ENCODE assay signal across 15 mouse cellular contexts in genomic region chr12:99229973-99230782, GRCm38 (mm10).
DNase-seq lines count a peak whose midpoint lies in the region; ATAC-seq and TF ChIP-seq lines count a peak whose summit lies in the region.
"Had no signal": no experiment of that assay in that cellular context is flagged by ENCODE, and none has a peak within 500 bp of the region (broad histone marks: within the 10 kb centered on the region; RNA-seq: fewer than 3 reads in every experiment).

No protein-coding gene starts in this region.

- H3K9me3 ChIP-seq in embryonic facial prominence, embryonic 11.5 days (replicated peaks; ENCODE audit: control insufficient read depth, low read length) = no peaks in the 10 kb centered on the region
- no peaks in the 10 kb centered on the region for H3K9me3 ChIP-seq in hindbrain, embryonic 12.5 days (replicated peaks)
- H3K9me3 ChIP-seq in midbrain, embryonic 15.5 days = no peaks in the 10 kb centered on the region
- H3K9me3 ChIP-seq in liver, embryonic 12.5 days (replicated peaks) = no peaks in the 10 kb centered on the region
- H3K9me3 ChIP-seq: embryonic facial prominence, embryonic 12.5 days; heart, embryonic 15.5 days; limb, embryonic 10.5 days had no signal

- no peaks in the 10 kb centered on the region for H3K27me3 ChIP-seq in embryonic facial prominence, embryonic 11.5 days (ENCODE audit: control insufficient read depth, insufficient read depth, low read length)
- H3K27me3 ChIP-seq in hindbrain, embryonic 12.5 days = no peaks in the 10 kb centered on the region
- H3K27me3 ChIP-seq in midbrain, embryonic 15.5 days (replicated peaks) = no peaks in the 10 kb centered on the region
- H3K27me3 ChIP-seq in liver, embryonic 12.5 days (replicated peaks) = no peaks in the 10 kb centered on the region
- H3K27me3 ChIP-seq: embryonic facial prominence, embryonic 12.5 days; heart, embryonic 15.5 days had no signal

- peak; percentile 66 for ATAC-seq in embryonic facial prominence, embryonic 11.5 days (replicated peaks; ENCODE audit: insufficient number of reproducible peaks, low FRiP score, low TSS enrichment, low read depth)
- peak; percentile 80 for ATAC-seq in hindbrain, embryonic 12.5 days (ENCODE audit: low FRiP score)
- ATAC-seq in midbrain, embryonic 15.5 days (replicated peaks) = peak; percentile 52
- ATAC-seq in activated CD4-positive, CD25-positive, alpha-beta regulatory T cell, adult 4 months = no peak
- ATAC-seq in liver, embryonic 12.5 days = no peak
- ATAC-seq in megakaryocyte, adult 5-6 weeks (ENCODE audit: poor library complexity, severe bottlenecking) = no peak
- ATAC-seq: CD4-positive, CD25-positive, alpha-beta regulatory T cell, adult 4 months had no signal

- no peaks in the 10 kb centered on the region for H3K36me3 ChIP-seq in embryonic facial prominence, embryonic 11.5 days (replicated peaks; ENCODE audit: control insufficient read depth, insufficient read depth, low read depth, low read length)
- no peaks in the 10 kb centered on the region for H3K36me3 ChIP-seq in hindbrain, embryonic 12.5 days
- no peaks in the 10 kb centered on the region for H3K36me3 ChIP-seq in midbrain, embryonic 15.5 days (replicated peaks)
- H3K36me3 ChIP-seq in liver, embryonic 12.5 days = no peaks in the 10 kb centered on the region
- H3K36me3 ChIP-seq: embryonic facial prominence, embryonic 12.5 days; heart, embryonic 15.5 days; limb, embryonic 10.5 days had no signal

- peak; percentile 89 for DNase-seq in brain, embryonic 14.5 days (ENCODE audit: low read depth)
- no peak for DNase-seq in embryonic facial prominence, embryonic 11.5 days (ENCODE audit: low spot score)
- DNase-seq in heart, adult 18-20 months = no peak
- DNase-seq: adrenal gland, postnatal 10 days; lung, adult 18-20 months had no signal

- no peak overlapping the region for H3K27ac ChIP-seq in embryonic facial prominence, embryonic 11.5 days (replicated peaks; ENCODE audit: low read depth, low read length)
- H3K27ac ChIP-seq in hindbrain, embryonic 12.5 days = peak overlapping the region; percentile 55
- no peak overlapping the region for H3K27ac ChIP-seq in midbrain, embryonic 15.5 days
- H3K27ac ChIP-seq in liver, embryonic 12.5 days = no peak overlapping the region
- H3K27ac ChIP-seq: embryonic facial prominence, embryonic 12.5 days; heart, embryonic 15.5 days; kidney, postnatal 0 days; limb, embryonic 10.5 days had no signal

- no peak for TF ChIP-seq CTCF in brain, embryonic 14.5 days (IDR thresholded peaks at IDR 0.05; ENCODE audit: borderline replicate concordance, extremely low read depth, insufficient read depth, insufficient read length)

- H3K4me2 ChIP-seq in embryonic facial prominence, embryonic 11.5 days (ENCODE audit: low read depth, low read length) = no peak overlapping the region
- peak overlapping the region; percentile 37 for H3K4me2 ChIP-seq in hindbrain, embryonic 12.5 days (replicated peaks)
- H3K4me2 ChIP-seq in midbrain, embryonic 15.5 days = 0 out of 2 replicates have a peak overlapping the region, but pooled peaks have one; percentile 0
- no peak overlapping the region for H3K4me2 ChIP-seq in liver, embryonic 12.5 days
- H3K4me2 ChIP-seq: embryonic facial prominence, embryonic 12.5 days; heart, embryonic 15.5 days had no signal

- TF ChIP-seq POLR2A in brain, embryonic 14.5 days (IDR thresholded peaks at IDR 0.05; ENCODE audit: borderline replicate concordance, extremely low read depth, insufficient read depth, insufficient read length, poor library complexity, severe bottlenecking) = no peak

- WGBS in embryonic facial prominence, embryonic 11.5 days = 44% methylated on average over 17 of the region's 17 CpGs
- WGBS in hindbrain, embryonic 12.5 days = 21% methylated on average over 17 of the region's 17 CpGs
- 11% methylated on average over 17 of the region's 17 CpGs for WGBS in midbrain, embryonic 15.5 days
- WGBS in liver, embryonic 12.5 days (ENCODE audit: insufficient replicate concordance) = 76% methylated on average over 17 of the region's 17 CpGs

- no peak overlapping the region for H3K9ac ChIP-seq in embryonic facial prominence, embryonic 11.5 days (replicated peaks; ENCODE audit: low read length)
- H3K9ac ChIP-seq in hindbrain, embryonic 12.5 days = no peak overlapping the region
- no peak overlapping the region for H3K9ac ChIP-seq in midbrain, embryonic 15.5 days
- H3K9ac ChIP-seq in liver, embryonic 12.5 days = no peak overlapping the region
- H3K9ac ChIP-seq: embryonic facial prominence, embryonic 12.5 days; heart, embryonic 15.5 days had no signal

- H3K4me1 ChIP-seq in embryonic facial prominence, embryonic 11.5 days (ENCODE audit: control insufficient read depth, insufficient read depth, low read length) = peaks cover 3% of the 10 kb centered on the region; the same call in 1 of the 2 replicates
- peaks cover 88% of the 10 kb centered on the region for H3K4me1 ChIP-seq in hindbrain, embryonic 12.5 days
- peaks cover 54% of the 10 kb centered on the region for H3K4me1 ChIP-seq in midbrain, embryonic 15.5 days
- H3K4me1 ChIP-seq in liver, embryonic 12.5 days = peaks cover 35% of the 10 kb centered on the region

- no peak overlapping the region for H3K4me3 ChIP-seq in embryonic facial prominence, embryonic 11.5 days (ENCODE audit: low read depth, low read length)
- H3K4me3 ChIP-seq in hindbrain, embryonic 12.5 days = no peak overlapping the region
- H3K4me3 ChIP-seq in midbrain, embryonic 15.5 days = no peak overlapping the region
- H3K4me3 ChIP-seq in liver, embryonic 12.5 days = no peak overlapping the region
- H3K4me3 ChIP-seq: embryonic facial prominence, embryonic 12.5 days; heart, embryonic 15.5 days; limb, embryonic 10.5 days had no signal

Comparison
In these comparisons a context has a peak if more than half of its experiments do, and no peak if none do; other contexts are left out.
1. ATAC-seq: peak in embryonic facial prominence, embryonic 11.5 days (single experiment), hindbrain, embryonic 12.5 days (single experiment) and midbrain, embryonic 15.5 days (single experiment); none in activated CD4-positive, CD25-positive, alpha-beta regulatory T cell, adult 4 months (single experiment), liver, embryonic 12.5 days (single experiment) and megakaryocyte, adult 5-6 weeks (single experiment).
2. H3K4me2 ChIP-seq: peak in hindbrain, embryonic 12.5 days (single experiment) and midbrain, embryonic 15.5 days (single experiment); none in embryonic facial prominence, embryonic 11.5 days (single experiment) and liver, embryonic 12.5 days (single experiment).